Mouse (Mus musculus): ENCODE data around the gene Neurl1b. TPM values are rescaled to one million over a fixed set of nuclear protein-coding genes. Genes with fewer than 3 reads are reported as not detected.

Neurl1b gene
- total RNA-seq, 2 experiments from 2014 or later = 2.3 to 2.6 TPM

DNA sequence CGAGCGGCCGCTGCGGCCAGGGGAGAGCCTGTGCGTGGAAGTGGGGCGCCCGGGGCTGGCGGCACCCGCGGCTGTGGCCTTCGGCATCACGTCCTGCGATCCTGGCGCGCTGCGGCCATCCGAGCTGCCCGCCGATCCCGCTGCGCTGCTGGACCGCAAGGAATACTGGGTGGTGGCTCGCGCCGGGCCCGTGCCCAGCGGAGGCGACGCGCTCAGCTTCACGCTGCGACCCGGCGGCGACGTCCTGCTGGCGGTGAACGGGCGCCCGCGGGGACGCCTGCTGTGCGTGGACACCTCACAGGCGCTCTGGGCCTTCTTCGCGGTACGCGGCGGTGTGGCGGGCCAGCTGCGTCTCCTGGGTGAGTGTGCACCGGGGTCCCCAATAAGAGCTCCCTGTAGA, 24.4 kb downstream of the Neurl1b start:
- DNase-seq = no peak
- no peak for TF ChIP-seq CTCF (IDR thresholded peaks at IDR 0.05)
- Histone ChIP-seq H3K4me3 (peak overlapping the region; percentile 53), H3K27ac (no peak overlapping the region)
- intact Hi-C loops (cut with DNase I) = no loop called here

DNA sequence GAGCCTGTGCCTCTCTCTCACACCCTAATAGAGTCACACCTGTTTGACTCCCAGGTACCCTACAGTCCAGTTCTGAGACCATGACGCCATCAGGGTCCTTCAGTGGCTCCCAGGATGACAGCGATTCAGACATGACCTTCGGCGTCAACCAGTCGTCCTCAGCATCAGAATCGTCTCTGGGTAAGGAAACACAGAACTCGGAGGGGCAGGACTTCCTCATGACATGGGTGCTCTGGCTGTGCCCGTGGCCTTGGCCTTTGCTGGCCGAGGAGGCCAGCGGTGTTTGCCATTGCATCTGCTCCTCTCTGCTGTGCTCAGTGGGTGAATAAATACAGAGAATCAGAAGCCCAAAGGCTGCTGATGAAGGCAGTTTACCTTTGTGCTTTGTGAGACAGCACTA, 26.4 kb downstream of the Neurl1b start:
- no peak for DNase-seq
- intact Hi-C loops (cut with DNase I) = no loop called here
- Histone ChIP-seq H3K4me3 (no peak overlapping the region), H3K27ac (no peak overlapping the region)
- TF ChIP-seq CTCF (IDR thresholded peaks at IDR 0.05) = no peak

DNA sequence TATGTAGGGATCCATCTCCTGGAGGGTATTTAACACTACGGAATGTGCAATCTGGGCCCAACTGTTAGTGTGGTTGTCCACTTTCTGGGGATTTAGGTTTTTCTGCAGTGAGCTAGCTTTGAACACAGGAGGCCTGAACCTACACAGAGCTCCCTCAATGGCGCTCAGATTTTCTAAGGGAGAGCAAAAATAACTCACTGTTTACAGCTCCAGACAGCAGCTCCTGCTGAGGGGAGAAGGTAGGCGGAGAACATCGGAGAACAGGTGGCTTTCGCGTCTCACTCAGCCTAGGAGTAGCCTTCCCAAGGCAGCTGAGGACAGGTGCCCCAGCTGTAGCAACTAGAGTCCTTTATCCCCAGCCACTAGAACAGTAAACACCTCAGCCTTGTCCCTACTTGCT, 27.6 kb downstream of the Neurl1b start:
- Histone ChIP-seq H3K27ac (no peak overlapping the region), H3K4me3 (no peak overlapping the region)
- intact Hi-C loops (cut with DNase I) = no loop called here
- no peak for TF ChIP-seq CTCF (IDR thresholded peaks at IDR 0.05)
- DNase-seq = no peak

DNA sequence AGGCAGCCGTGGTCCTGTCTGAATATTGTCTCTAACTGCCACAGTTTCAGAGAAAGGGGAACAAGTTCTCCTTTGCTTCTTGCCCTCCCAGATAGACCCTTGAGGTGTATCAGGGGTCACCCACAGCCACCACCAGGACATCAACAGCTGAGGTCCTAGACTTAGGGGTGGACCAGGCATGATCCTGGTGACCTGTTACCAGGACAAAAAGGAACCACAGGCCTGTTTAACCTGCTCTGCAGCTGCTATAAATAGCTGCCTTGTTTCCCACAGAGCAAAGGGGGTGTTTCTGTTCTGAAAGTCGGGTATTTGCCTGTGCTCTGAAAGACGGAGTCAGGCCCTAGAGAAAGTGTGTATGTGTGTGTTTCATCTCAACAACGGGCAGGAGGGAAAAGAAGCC, 29.2 kb downstream of the Neurl1b start:
- intact Hi-C loops (cut with DNase I) = no loop called here
- DNase-seq = no peak
- H3K27ac ChIP-seq = peak overlapping the region; percentile 2; the same call in 1 of the 2 replicates
- no peak overlapping the region for H3K4me3 ChIP-seq
- TF ChIP-seq CTCF (IDR thresholded peaks at IDR 0.05) = no peak

DNA sequence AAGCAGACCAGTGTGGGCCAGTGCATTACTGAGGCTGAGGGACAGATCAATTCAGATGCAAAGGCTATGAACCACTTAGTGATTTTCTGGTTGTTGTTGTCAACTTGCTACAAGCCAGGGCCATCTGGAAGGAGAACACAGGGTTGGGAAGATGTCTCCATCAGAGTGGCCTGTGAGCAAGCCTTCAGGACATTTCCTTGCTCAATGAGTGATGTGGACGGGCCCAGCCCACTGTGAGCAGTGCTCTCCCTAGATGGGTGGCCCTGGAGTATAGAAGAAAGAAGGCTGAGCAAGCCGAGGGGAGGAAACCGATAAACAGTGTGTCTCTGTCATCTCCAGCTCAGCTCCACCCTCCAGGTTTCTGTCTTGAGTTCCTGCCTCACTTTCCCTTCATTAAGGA, 34.8 kb downstream of the Neurl1b start:
- TF ChIP-seq CTCF (IDR thresholded peaks at IDR 0.05) = no peak
- DNase-seq = no peak
- peak overlapping the region; percentile 87 for H3K27ac ChIP-seq
- intact Hi-C loops (cut with DNase I) = no loop called here
- H3K4me3 ChIP-seq = no peak overlapping the region

DNA sequence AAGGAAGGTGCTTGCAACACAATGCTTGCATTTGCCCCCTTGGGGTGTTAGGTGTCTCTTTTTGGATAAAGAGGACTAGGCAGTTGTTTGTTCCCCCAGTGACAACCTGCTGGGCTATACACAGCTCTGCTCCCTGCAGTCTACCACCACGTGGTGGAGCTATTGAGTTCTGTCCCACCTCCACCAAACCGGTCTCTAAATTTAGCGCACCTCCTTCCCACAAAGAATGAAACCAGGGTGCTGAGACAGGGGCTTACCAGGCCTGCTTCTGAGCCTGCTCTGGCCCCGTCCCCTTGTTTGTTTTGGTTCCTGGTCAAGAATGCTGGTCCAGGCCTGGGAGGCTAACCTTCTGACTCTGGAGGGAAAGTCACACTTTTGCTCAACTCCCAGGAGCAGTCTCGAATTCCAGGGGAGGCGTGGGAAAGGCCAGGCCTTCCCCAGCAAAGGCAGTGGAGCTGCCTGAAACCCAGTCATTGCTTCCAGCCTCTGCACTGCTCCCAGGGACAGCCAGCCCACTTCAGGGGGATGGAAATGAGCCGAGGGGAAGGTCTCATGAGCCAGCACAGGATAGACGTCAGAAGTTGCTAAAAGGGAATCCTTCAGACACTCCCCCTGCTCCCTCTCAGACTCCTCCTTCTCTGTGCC, 37.1 kb downstream of the Neurl1b start:
- peak; percentile 77 for DNase-seq
- intact Hi-C loops (cut with DNase I) = loop anchor here (1.0 to 10.0 kb wide), 2 partner anchors 136 to 433 kb away; no protein-coding TSS in a partner anchor
- Histone ChIP-seq H3K27ac (peak overlapping the region; percentile 87), H3K4me3 (peak overlapping the region; percentile 50)
- TF ChIP-seq CTCF (IDR thresholded peaks at IDR 0.05) = peak; percentile 83

DNA sequence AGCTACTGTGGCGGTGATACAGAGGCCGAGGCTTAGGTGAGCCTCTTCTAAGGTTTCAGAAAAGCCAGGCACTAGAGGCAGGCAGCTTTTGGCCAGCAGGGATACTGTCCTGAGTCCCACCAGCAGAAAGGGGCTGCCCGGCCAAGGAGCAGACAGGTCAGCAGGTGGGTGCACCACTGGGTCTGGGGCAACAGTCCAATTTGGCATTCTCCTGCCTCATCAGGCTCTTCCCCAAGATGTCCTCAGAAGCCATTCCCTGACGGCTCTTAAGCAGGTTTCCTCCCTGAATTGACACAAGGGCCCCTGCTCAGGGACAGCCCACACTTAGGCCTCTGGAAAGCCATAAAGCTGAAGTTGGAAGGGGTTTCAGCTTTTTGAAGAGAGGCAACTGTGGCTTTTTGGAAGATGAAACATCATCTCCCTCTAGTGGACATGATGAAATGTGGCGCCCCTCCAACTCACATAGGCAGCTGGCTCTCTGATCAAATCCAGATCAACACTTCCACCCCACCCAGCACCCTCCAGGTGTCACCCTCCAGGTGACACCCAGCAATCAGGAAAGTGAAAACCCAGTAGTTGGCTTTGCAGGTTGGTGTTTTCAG, 37.8 kb downstream of the Neurl1b start:
- peak; percentile 75 for TF ChIP-seq CTCF (IDR thresholded peaks at IDR 0.05)
- DNase-seq = peak; percentile 83
- no peak overlapping the region for H3K4me3 ChIP-seq
- H3K27ac ChIP-seq = peak overlapping the region; percentile 87
- intact Hi-C loops (cut with DNase I) = loop anchor here (1.0 to 10.0 kb wide), 2 partner anchors 137 to 432 kb away; no protein-coding TSS in a partner anchor

DNA sequence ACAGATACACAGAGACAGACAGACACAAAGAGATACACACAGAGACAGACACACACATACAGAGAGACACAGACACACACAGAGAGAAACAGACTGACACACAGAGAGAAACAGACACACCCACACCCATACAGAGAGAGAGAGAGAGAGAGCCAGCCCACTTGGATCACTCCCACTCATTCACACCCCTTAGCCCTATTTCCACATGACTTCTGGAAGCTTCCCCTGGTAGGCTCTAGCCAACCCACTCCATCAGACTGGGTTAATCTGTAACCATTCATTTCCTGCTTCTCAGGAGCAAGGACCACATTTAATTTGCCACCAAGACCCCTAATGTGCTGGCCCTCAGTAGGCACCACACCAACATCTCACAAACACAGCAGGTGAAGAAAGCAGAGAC, 42.9 kb downstream of the Neurl1b start:
- TF ChIP-seq CTCF (IDR thresholded peaks at IDR 0.05) = no peak
- H3K4me3 ChIP-seq = no peak overlapping the region
- no peak for DNase-seq
- intact Hi-C loops (cut with DNase I) = loop anchor here (10.0 kb wide), 1 partner anchor 427 kb away; no protein-coding TSS in a partner anchor
- H3K27ac ChIP-seq = 0 out of 2 replicates have a peak overlapping the region, but pooled peaks have one; percentile 3

DNA sequence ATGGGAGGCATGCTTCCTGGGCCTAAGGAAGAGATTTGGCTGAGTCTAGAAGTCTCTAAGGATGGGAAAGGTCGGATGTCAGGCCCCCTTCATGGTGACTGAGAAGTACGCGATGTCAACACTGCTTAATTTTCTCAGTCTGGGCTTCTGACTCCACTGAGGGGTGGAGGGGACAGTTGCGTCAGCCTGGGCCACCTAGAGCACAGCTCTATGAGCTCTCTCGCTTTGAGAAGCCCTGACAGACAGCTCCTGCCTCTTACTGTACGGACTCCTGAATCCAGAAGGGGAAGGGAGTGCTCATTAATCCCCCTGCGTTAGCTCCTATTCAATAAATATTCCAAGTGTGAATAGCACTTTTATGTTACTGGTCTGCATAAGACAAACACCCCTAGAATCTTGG, 43.4 kb downstream of the Neurl1b start:
- Histone ChIP-seq H3K4me3 (no peak overlapping the region), H3K27ac (0 out of 2 replicates have a peak overlapping the region, but pooled peaks have one; percentile 2)
- intact Hi-C loops (cut with DNase I) = loop anchor here (10.0 kb wide), 1 partner anchor 427 kb away; no protein-coding TSS in a partner anchor
- no peak for DNase-seq
- TF ChIP-seq CTCF (IDR thresholded peaks at IDR 0.05) = no peak

DNA sequence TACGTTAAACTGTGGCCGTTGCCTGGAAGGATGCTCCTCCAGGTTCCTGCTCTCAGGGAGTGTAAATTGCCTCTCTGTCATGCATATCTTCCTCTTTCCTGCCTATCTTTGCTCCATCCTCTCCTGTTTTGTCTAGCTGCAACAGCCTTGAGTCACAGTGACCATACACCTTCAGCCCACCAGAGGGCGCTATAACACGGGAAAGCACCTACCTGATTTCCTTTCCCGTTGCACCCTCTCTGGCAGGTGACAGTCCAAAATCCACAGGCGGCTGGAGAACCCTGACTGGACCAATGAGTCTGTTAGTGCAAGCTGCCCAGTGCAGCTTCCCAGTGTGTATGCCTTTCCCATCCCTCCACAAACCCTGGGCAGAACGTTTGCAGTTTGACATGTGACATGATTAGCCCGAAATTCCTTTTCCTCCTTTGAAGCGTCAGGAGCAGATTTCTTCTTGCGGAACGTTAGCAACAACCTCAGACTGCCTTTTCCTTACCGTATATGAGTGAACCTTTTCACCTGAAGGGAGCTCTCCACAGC, 48.1 kb downstream of the Neurl1b start:
- peak overlapping the region; percentile 29 for H3K4me3 ChIP-seq
- peak; percentile 83 for DNase-seq
- peak; percentile 89 for TF ChIP-seq CTCF (IDR thresholded peaks at IDR 0.05)
- intact Hi-C loops (cut with DNase I) = no loop called here
- peak overlapping the region; percentile 92 for H3K27ac ChIP-seq

DNA sequence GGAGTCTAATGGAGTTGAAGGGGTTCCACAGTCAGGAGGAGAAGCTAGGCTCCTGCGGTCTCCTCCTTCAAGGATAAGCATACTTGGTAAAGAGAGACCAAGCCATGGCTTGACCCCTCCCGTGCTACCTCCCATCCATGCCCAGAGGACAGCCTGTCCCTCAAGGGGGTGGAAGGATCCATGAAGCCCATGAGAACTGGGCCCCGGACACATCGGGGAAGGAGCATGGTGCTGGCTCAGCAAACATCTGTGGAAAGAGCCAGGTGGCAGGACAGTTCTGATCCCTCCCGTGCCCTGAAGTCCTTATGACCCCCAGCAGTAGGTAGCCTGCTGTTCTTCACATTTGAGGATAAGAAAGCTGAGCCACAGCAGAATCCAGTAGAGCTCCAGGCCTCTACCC, 48.8 kb downstream of the Neurl1b start:
- Histone ChIP-seq H3K4me3 (no peak overlapping the region), H3K27ac (peak overlapping the region; percentile 92)
- intact Hi-C loops (cut with DNase I) = no loop called here
- no peak for DNase-seq
- no peak for TF ChIP-seq CTCF (IDR thresholded peaks at IDR 0.05)

DNA sequence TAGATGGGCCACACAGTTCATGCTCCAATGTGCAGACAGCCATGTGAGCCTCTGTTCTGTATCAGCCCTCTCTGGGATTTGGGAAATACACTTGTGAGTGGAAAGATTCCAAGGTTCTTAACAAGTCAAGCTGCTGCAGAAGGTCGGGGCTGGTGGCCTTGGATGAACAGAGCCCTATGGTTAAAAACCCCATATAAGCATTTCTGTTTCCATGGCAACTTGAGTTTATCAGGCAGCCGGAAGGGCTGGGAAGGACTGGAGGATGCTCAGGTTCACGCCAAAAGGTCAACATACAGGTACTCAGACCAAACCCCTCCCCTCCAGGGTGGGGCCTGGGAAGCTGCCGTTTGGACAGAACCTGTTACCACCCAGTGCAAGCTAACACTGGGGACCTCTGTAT, 49.4 kb downstream of the Neurl1b start:
- no peak for TF ChIP-seq CTCF (IDR thresholded peaks at IDR 0.05)
- no peak for DNase-seq
- H3K27ac ChIP-seq = peak overlapping the region; percentile 92
- intact Hi-C loops (cut with DNase I) = no loop called here
- H3K4me3 ChIP-seq = peak overlapping the region; percentile 58

DNA sequence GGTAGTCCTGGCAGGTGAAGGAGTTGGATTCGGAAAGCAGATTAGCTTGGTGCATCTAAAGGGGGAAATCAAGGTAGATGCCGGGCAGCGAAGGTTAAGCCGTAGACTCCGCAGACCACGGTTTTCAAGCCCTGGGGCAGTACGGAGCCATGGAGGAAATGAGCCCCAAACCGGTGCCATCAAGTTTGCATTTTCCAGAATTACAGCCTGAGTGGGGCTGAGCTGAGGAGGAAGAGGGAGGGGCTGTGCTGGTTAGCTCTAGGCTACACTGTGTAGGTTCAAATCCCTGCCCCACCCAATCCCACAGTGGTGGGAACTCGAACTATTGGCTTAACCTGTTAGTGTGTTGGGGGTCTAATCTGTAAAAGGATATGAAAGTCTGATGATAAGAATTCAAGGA, 49.9 kb downstream of the Neurl1b start:
- Histone ChIP-seq H3K27ac (peak overlapping the region; percentile 92), H3K4me3 (peak overlapping the region; percentile 58)
- TF ChIP-seq CTCF (IDR thresholded peaks at IDR 0.05) = no peak
- DNase-seq = no peak
- intact Hi-C loops (cut with DNase I) = no loop called here
